Mouse (Mus musculus) lung, embryonic 16.5 days (tissue): ENCODE measurements at regions not wholly inside any gene's neighbourhood (a gene's known extent, or its start where the extent isn't known, plus 50 kb on each side); places are given as distances from the start of the nearest gene placed in this dataset.
A peak's percentile ranks its signal among the peaks of the same experiment; 100 is the strongest.
"Not testable (repeated sequence)": the region's sequence is repeated elsewhere in the genome, so short reads cannot be mapped to it uniquely, and the experiment has no call there.

Experiments used
- ATAC-seq: fragments of 200-750 bp; cut with Nextera tagmentation; 2 replicates; pipeline ENCODE4 v1.8.0; 2017; ENCODE audit warnings: low read depth, mild to moderate bottlenecking, moderate library complexity
- H3K27ac ChIP-seq: fragments of 300-500 bp; sonication (generic); 2 replicates; pipeline ENCODE4 v1.5.1; 2014; ENCODE audit warnings: mild to moderate bottlenecking, control low read depth, low read length
- H3K27me3 ChIP-seq: fragments of 300-500 bp; sonication (generic); 2 replicates; pipeline ENCODE4 v1.6.1; 2014; ENCODE audit warnings: low read depth, low read length, mixed read lengths; ENCODE audit not compliant: control insufficient read depth, insufficient read depth
- H3K36me3 ChIP-seq: fragments of 300-500 bp; sonication (generic); 2 replicates; pipeline ENCODE4 v1.6.1; 2014; ENCODE audit warnings: low read length; ENCODE audit not compliant: control insufficient read depth, insufficient read depth
- H3K4me1 ChIP-seq: fragments of 300-500 bp; sonication (generic); replicated peaks from 2 replicates; pipeline ENCODE4 v1.6.1; 2014; ENCODE audit warnings: low read length, mixed read lengths; ENCODE audit not compliant: control insufficient read depth, insufficient read depth
- H3K4me2 ChIP-seq: fragments of 300-500 bp; sonication (generic); 2 replicates; pipeline ENCODE4 v1.6.1; 2014; ENCODE audit warnings: low read depth, low read length, control low read depth
- H3K4me3 ChIP-seq: fragments of 300-500 bp; sonication (generic); 2 replicates; pipeline ENCODE4 v1.5.1; 2014; ENCODE audit warnings: mild to moderate bottlenecking, low read length, control low read depth
- H3K9ac ChIP-seq: fragments of 300-500 bp; sonication (generic); 2 replicates; pipeline ENCODE4 v1.6.1; 2014; ENCODE audit warnings: low read length, control low read depth
- H3K9me3 ChIP-seq: fragments of 300-500 bp; sonication (generic); 2 replicates; pipeline ENCODE4 v1.6.1; 2016; ENCODE audit warnings: low read length; ENCODE audit not compliant: control insufficient read depth
- WGBS: fragments of 180-500 bp; shearing (Covaris S2); extraction: QIAGEN DNeasy Blood & Tissue Kit; methylation state at CpG from one replicate; pipeline ENCODE4 v1.1.7; 2014; 5-methylcytosine and 5-hydroxymethylcytosine counted together

DNA sequence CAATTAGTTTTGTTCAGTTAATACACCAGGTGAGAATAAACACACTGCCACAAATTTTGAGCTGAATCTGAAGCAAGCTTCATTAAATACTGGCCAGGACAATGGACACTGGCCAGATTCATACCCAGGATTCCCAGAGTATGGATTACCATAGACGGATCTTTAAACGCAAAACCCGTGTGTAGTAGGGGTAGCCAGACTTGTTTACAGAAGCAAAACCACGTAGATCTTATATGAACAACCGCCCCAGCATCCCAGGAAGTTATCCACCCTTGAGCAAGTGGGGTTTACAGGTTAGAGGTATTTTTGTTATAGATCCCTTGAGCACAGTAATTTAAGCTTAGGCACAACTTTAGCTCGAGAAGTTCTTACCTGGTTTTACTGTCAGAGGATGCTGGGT is 71.1 kb upstream of the Ezr start:
- 79% methylated on average over 6 of the region's 6 CpGs for WGBS
- no peak for ATAC-seq
- H3K4me3 ChIP-seq, result no peak overlapping the region
- H3K9ac ChIP-seq, result no peak overlapping the region
- H3K4me1 ChIP-seq, result no peaks in the 10 kb centered on the region
- H3K9me3 ChIP-seq, result no peaks in the 10 kb centered on the region
- no peaks in the 10 kb centered on the region for H3K36me3 ChIP-seq
- H3K27me3 ChIP-seq, result no peaks in the 10 kb centered on the region
- H3K4me2 ChIP-seq, result no peak overlapping the region
- H3K27ac ChIP-seq, result no peak overlapping the region

DNA sequence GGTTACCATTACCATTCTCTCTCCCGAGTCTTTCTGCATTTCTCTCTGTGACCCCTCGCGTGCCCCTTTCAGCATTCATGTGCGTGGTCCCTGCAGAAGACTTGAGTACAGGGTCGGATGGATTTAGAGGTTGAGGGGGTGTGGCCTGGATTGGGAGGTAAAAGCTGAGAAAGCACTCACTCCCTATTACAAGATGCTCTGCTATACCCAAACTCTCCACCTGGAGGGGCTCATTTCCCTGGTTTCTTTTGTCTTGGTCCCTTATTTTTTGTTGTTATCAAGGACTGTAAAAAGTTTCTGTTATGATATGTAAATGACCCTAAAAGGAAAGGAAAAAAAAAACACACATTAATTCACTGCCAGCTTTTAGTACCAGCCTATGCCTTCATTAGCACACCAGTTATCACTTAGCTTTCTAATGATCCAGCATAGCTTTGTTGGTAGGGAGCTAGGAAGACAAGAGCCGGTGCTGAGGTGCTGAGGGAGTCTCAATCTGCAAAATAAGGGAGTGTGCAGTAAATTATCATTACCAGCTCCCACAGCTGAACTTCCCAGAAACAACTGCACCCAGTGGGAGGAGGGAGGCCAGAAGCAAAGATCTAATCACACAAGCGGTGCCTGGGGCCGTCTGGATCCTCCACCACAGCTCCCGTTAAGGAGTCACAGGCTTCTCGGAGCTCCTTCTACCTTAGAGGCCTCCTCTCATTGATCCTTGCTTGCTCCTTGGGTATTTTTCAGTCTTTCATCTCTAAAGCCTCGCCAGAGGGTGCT is 69.8 kb upstream of the Ezr start:
- 63% methylated on average over 11 of the region's 11 CpGs for WGBS
- H3K9ac ChIP-seq, result no peak overlapping the region
- no peaks in the 10 kb centered on the region for H3K36me3 ChIP-seq
- no peaks in the 10 kb centered on the region; the same call in 1 of the 2 replicates for H3K9me3 ChIP-seq
- no peaks in the 10 kb centered on the region for H3K27me3 ChIP-seq
- H3K27ac ChIP-seq, result no peak overlapping the region
- H3K4me1 ChIP-seq, result no peaks in the 10 kb centered on the region
- ATAC-seq, result no peak
- H3K4me2 ChIP-seq, result no peak overlapping the region
- no peak overlapping the region for H3K4me3 ChIP-seq

DNA sequence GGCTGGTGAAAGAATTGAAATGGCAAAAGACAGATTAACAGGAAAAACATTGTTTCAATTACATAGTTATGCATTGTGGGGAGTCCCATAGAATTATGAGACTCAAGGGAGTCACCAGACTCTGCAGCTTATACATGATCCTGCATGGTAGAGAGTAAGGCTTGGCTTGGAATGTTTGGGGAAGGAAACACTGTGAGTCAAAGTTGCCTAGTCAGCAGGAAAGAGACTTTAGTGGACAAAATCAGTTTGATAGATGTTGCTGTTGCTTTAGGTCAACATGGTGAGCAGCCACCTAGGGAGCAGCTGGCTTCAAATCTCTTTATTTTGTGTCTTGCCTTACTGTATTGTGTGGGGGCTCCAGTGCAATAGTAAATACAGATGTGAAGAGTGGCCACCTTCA is 67.9 kb upstream of the Ezr start:
- no peak overlapping the region for H3K27ac ChIP-seq
- no peak overlapping the region for H3K9ac ChIP-seq
- H3K9me3 ChIP-seq, result no peaks in the 10 kb centered on the region; the same call in 1 of the 2 replicates
- H3K4me3 ChIP-seq, result no peak overlapping the region
- no peaks in the 10 kb centered on the region for H3K36me3 ChIP-seq
- no peaks in the 10 kb centered on the region for H3K4me1 ChIP-seq
- no peak for ATAC-seq
- no peak overlapping the region for H3K4me2 ChIP-seq
- no peaks in the 10 kb centered on the region for H3K27me3 ChIP-seq

- not testable (repeated sequence) for H3K27ac ChIP-seq, H3K4me1 ChIP-seq, ATAC-seq, H3K4me3 ChIP-seq, H3K4me2 ChIP-seq, H3K9me3 ChIP-seq, H3K27me3 ChIP-seq, H3K36me3 ChIP-seq, H3K9ac ChIP-seq
- 85% methylated on average over 19 of the region's 19 CpGs for WGBS
These were observed 59.3 kb upstream of the Ezr start for GRCm38 (mm10) chr17:6841781-6842465.

DNA sequence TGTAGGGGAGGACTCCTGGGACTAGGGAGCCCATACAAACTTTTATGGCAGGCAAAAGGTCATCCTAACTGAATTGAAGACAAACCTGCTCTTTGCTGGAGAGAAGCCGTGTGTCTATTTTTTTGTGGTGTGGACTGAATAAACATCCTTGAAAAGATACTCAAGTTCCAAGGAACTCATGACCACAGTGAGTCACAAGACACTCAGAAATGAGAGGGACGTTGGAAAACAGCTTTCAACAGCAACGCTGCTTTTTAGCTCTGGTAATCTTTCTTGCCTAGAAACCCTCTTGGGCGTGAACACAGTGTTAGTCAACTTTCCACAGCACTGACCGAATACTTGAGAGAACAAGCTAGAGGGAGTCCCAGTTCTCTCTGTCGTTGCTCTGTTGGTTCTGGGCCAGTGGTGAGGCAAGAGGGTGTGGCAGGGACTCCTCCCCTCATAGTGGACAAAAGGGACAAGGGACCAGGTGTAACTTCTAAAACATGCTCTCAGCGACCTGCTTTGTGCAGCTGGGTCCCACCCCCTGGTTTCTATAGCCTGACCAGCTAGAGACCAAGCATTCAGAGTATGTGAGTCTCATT is 52.8 kb upstream of the Ezr start:
- Histone ChIP-seq H3K9me3 (no peaks in the 10 kb centered on the region), H3K4me2 (no peak overlapping the region), H3K9ac (no peak overlapping the region), H3K4me3 (no peak overlapping the region), H3K4me1 (peaks cover 5% of the 10 kb centered on the region), H3K27me3 (no peaks in the 10 kb centered on the region), H3K27ac (peak overlapping the region; percentile 46; the same call in 1 of the 2 replicates), H3K36me3 (no peaks in the 10 kb centered on the region)
- WGBS, result 25% methylated on average over 7 of the region's 7 CpGs
- peak; percentile 87 for ATAC-seq
